Mouse (Mus musculus) ES-Bruce4 (cell line): Measurements from ENCODE around the gene Ank3. TPM values are rescaled to one million over a fixed set of nuclear protein-coding genes. Genes with fewer than 3 reads are reported as not detected.

ENCODE experiments used
- H3K27ac ChIP-seq: 2 replicates; pipeline ENCODE4 v1.5.1; 2012; ENCODE audit warnings: low read length, inconsistent platforms; ENCODE audit not compliant: insufficient read depth
- H3K27me3 ChIP-seq: 2 replicates; pipeline ENCODE4 v1.6.1; 2012; ENCODE audit warnings: mild to moderate bottlenecking, low read length, inconsistent platforms; ENCODE audit not compliant: control insufficient read depth, poor library complexity, insufficient read depth, severe bottlenecking
- H3K36me3 ChIP-seq: 2 replicates; pipeline ENCODE4 v1.6.1; 2012; ENCODE audit warnings: inconsistent platforms, mild to moderate bottlenecking, low read length, moderate library complexity; ENCODE audit not compliant: control insufficient read depth, poor library complexity, insufficient read depth, severe bottlenecking
- H3K4me1 ChIP-seq: one replicate; pipeline ENCODE4 v1.8.1; 2011; ENCODE audit warnings: low read length; ENCODE audit not compliant: control insufficient read depth, insufficient read depth
- H3K4me3 ChIP-seq: 2 replicates; pipeline ENCODE4 v1.5.1; 2011; ENCODE audit warnings: low read depth, mild to moderate bottlenecking, low read length
- H3K9ac ChIP-seq: 2 replicates; pipeline ENCODE4 v1.6.1; 2012; ENCODE audit warnings: low read depth, mild to moderate bottlenecking, inconsistent platforms; ENCODE audit not compliant: poor library complexity, severe bottlenecking
- H3K9me3 ChIP-seq: replicated peaks from 2 replicates; pipeline ENCODE4 v1.6.1; 2012; ENCODE audit warnings: mild to moderate bottlenecking, low read length, inconsistent platforms; ENCODE audit not compliant: control insufficient read depth, poor library complexity, insufficient read depth, severe bottlenecking
- CTCF ChIP-seq: IDR thresholded peaks from one replicate; pipeline ENCODE4 v1.8.1; 2011; ENCODE audit warnings: low read depth, low read length
- EP300 ChIP-seq: IDR thresholded peaks from 2 replicates; pipeline ENCODE4 v1.6.1; 2011; ENCODE audit warnings: low read depth, low read length; ENCODE audit not compliant: insufficient read depth
- POLR2A ChIP-seq: IDR thresholded peaks from one replicate; pipeline ENCODE4 v1.8.1; 2011; ENCODE audit warnings: low read length; ENCODE audit not compliant: insufficient read depth
- polyA plus RNA-seq: library from polyadenylated mRNA; stranded (reverse); fragments of >200 nt; gene quantifications from 2 replicates; pipeline ENCODE4 v1.2.4, GENCODE M21; 2011; ENCODE audit warnings: low read depth; ENCODE audit not compliant: missing spikeins, insufficient read depth, insufficient read length

The Ank3 gene
- polyA plus RNA-seq, 1 experiment: 61.0 TPM

DNA sequence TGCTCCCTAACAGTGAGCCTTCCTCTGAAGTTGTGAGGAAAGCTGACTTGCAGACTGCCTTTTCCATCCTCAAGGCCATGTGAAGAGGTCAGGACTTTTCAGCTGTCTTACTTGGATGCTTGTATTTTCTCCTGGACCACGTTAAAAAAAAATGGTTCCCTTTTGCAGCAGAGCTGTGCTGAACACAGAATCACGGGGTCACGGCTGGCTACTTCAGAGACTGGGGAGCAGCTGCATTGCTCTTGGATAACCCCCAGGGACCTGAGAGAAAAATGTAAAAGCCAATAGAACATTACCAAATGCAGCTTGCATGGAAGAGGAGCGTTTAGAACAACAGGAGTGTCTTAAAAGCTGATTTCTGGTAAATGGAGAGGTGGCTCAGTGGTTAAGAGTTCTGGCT lies 68.0 kb downstream of the Ank3 start:
- Histone ChIP-seq H3K36me3 (no peaks in the 10 kb centered on the region), H3K27ac (no peak overlapping the region), H3K9me3 (no peaks in the 10 kb centered on the region), H3K4me1 (no peaks in the 10 kb centered on the region), H3K9ac (no peak overlapping the region), H3K27me3 (no peaks in the 10 kb centered on the region), H3K4me3 (no peak overlapping the region)
- TF ChIP-seq POLR2A: no peak
- TF ChIP-seq CTCF: no peak
- no peak for TF ChIP-seq EP300

DNA sequence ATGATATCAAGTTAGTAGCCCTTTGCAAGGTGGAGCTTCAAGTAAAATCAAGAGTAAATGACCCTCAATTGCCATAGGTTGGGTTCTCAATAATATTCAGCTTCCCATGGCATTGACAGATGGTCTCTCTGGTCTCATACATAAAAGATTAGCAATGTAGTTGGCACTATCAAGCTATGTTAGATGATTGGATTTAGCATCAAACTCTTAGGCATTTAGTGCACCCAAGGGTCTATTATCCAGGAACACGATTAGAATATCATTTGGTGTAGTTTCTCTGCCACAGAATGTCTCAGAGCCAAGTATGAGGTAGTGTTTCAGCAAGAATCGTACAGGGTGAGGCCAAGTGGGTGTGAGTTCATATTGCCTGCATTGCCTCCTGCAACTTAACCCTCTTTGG lies 68.6 kb downstream of the Ank3 start:
- no peaks in the 10 kb centered on the region for H3K9me3 ChIP-seq
- no peaks in the 10 kb centered on the region for H3K27me3 ChIP-seq

GRCm38 (mm10) chr10:69471841-69472240 lies 73.3 kb downstream of the Ank3 start:
- Histone ChIP-seq H3K36me3 (no peaks in the 10 kb centered on the region), H3K27ac (no peak overlapping the region), H3K4me1 (peaks cover 3% of the 10 kb centered on the region), H3K27me3 (no peaks in the 10 kb centered on the region), H3K4me3 (no peak overlapping the region), H3K9ac (no peak overlapping the region), H3K9me3 (no peaks in the 10 kb centered on the region)
- no peak for TF ChIP-seq CTCF
- TF ChIP-seq POLR2A: no peak
- no peak for TF ChIP-seq EP300

More for the DNA sequence above, 68.6 kb downstream of the Ank3 start:
- Histone ChIP-seq H3K4me1 (no peaks in the 10 kb centered on the region), H3K4me3 (no peak overlapping the region), H3K9ac (no peak overlapping the region), H3K27ac (no peak overlapping the region), H3K36me3 (no peaks in the 10 kb centered on the region)
- TF ChIP-seq EP300 (no peak), POLR2A (no peak), CTCF (no peak)

GRCm38 (mm10) chr10:69476871-69477270 lies 78.3 kb downstream of the Ank3 start:
- TF ChIP-seq CTCF (no peak), POLR2A (no peak), EP300 (no peak)
- H3K36me3 ChIP-seq: no peaks in the 10 kb centered on the region
- H3K9me3 ChIP-seq: no peaks in the 10 kb centered on the region
- no peak overlapping the region for H3K9ac ChIP-seq
- H3K4me3 ChIP-seq: no peak overlapping the region
- no peaks in the 10 kb centered on the region for H3K27me3 ChIP-seq
- peaks cover 3% of the 10 kb centered on the region for H3K4me1 ChIP-seq
- no peak overlapping the region for H3K27ac ChIP-seq

DNA sequence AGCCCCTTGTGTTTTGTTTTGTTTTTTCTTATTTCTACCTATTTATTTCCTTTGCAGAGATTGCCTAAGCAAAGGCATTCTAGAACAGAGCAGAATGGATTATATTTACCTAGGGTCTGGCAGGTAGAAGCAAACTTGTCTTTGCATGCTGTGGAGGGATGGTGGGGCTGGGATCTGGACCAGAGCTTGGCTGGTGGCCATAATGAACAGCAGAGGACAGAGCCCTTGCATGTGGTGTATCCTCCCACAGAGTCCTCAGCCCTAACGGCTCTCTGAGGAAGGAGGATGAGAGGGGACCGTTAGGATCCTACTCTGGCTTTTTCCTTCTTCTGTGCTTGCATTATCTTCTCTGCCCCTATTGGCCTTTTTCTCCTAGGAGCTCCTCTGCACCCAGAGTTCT lies 79.1 kb downstream of the Ank3 start:
- Histone ChIP-seq H3K36me3 (no peaks in the 10 kb centered on the region), H3K9me3 (no peaks in the 10 kb centered on the region), H3K4me3 (no peak overlapping the region), H3K27ac (no peak overlapping the region), H3K27me3 (no peaks in the 10 kb centered on the region), H3K9ac (no peak overlapping the region), H3K4me1 (peaks cover 3% of the 10 kb centered on the region)
- TF ChIP-seq POLR2A (no peak), CTCF (no peak), EP300 (no peak)

- Histone ChIP-seq H3K9ac (no peak overlapping the region), H3K27me3 (no peaks in the 10 kb centered on the region), H3K27ac (no peak overlapping the region), H3K36me3 (no peaks in the 10 kb centered on the region), H3K4me3 (no peak overlapping the region), H3K9me3 (no peaks in the 10 kb centered on the region), H3K4me1 (peaks cover 3% of the 10 kb centered on the region)
- TF ChIP-seq CTCF: no peak
Measured at GRCm38 (mm10) chr10:69478831-69479230, 80.3 kb downstream of the Ank3 start.
